Mouse (Mus musculus) retina, embryonic 14.5 days (tissue): ENCODE measurements around the gene Zfp972.
A peak's percentile ranks its signal among the peaks of the same experiment; 100 is the strongest.
"Not testable (repeated sequence)": the region's sequence is repeated elsewhere in the genome, so short reads cannot be mapped to it uniquely, and the experiment has no call there.

ENCODE experiments used
- DNase-seq: peaks from one replicate; pipeline ENCODE4 v3.0.0-alpha.2; 2015; ENCODE audit warnings: low spot score

Gene Zfp972

GRCm38 (mm10) chr2:177925563-177926103, at the start of gene Zfp972:
Gene Zfp972, minus strand, starts transcription at chr2:177925613.
- DNase-seq = not testable (repeated sequence)

GRCm38 (mm10) chr2:177974814-177975213, 49.4 kb upstream of the Zfp972 start:
- not testable (repeated sequence) for DNase-seq

- DNase-seq = peak; percentile 33
Observed at GRCm38 (mm10) chr2:177957145-177957544, 31.7 kb upstream of the Zfp972 start, which contains the start of gene Gm14326. Gene Gm14326, minus strand, starts transcription at chr2:177957297.

GRCm38 (mm10) chr2:177956734-177957133, 31.3 kb upstream of the Zfp972 start:
- DNase-seq = peak; percentile 1

GRCm38 (mm10) chr2:177903276-177903675, 22.1 kb downstream of the Zfp972 start:
- DNase-seq = not testable (repeated sequence)

GRCm38 (mm10) chr2:177898171-177898570, 27.2 kb downstream of the Zfp972 start:
- not testable (repeated sequence) for DNase-seq

- not testable (repeated sequence) for DNase-seq
Observed at GRCm38 (mm10) chr2:177897046-177897578, 28.3 kb downstream of the Zfp972 start, which contains the start of gene Gm14327. Gene Gm14327, plus strand, starts transcription at chr2:177897096.

GRCm38 (mm10) chr2:177887743-177888142, 37.7 kb downstream of the Zfp972 start:
- not testable (repeated sequence) for DNase-seq

- DNase-seq = not testable (repeated sequence)
Observed at GRCm38 (mm10) chr2:177862254-177862653, 63.2 kb downstream of the Zfp972 start.
